Mouse (Mus musculus) hematopoietic stem cell, adult 5-6 weeks (primary cell): ENCODE results near the gene Sugct. TPM values are rescaled to one million over a fixed set of nuclear protein-coding genes. Genes with fewer than 3 reads are reported as not detected.

Source experiments
- total RNA-seq: library from RNA; stranded (forward); fragments of 172-1452, 232-1000 nt; gene quantifications from 2 replicates; pipeline ENCODE4 v1.2.3, GENCODE M21; 2017

Sugct gene
- total RNA-seq, 1 experiment from 2014 or later: 6.4 TPM

Other genes starting within 250 kb of the Sugct start
- gene Mplkip, start 361 bp downstream of the Sugct start, total RNA-seq: 34.2 and 36.9 TPM in 2 replicates
- 74.7 and 107 TPM in 2 replicates for gene Cdk13, start 109.5 kb upstream of the Sugct start, total RNA-seq
- 28.4 and 31.0 TPM in 2 replicates for gene Rala, start 248.7 kb upstream of the Sugct start, total RNA-seq